Mouse (Mus musculus): Measurements from ENCODE around the gene Myo1b.

GRCm38 (mm10) chr1:51947116-51947515 lies 31.2 kb upstream of the Myo1b start:
- TF ChIP-seq ZMIZ1 (IDR thresholded peaks at IDR 0.05; ENCODE audit: low read depth, low read length), result no peak
- no peak for TF ChIP-seq CTCF (IDR thresholded peaks at IDR 0.05 in 2 of 3, conservative IDR thresholded peaks at IDR 0.05 in 1 of 3; ENCODE audit: control insufficient read depth in 1 of 3, insufficient read depth in 1 of 3, low read depth in 2 of 3, low read length in 3 of 3, poor library complexity in 1 of 3, severe bottlenecking in 1 of 3)
- no peak for TF ChIP-seq POLR2A (IDR thresholded peaks at IDR 0.05; ENCODE audit: control insufficient read depth in 1 of 2, insufficient read depth in 1 of 2, low read depth in 1 of 2, low read length in 2 of 2, poor library complexity in 1 of 2)
- no peak for TF ChIP-seq POLR2AphosphoS5 (IDR thresholded peaks at IDR 0.05; ENCODE audit: borderline replicate concordance, low read depth, low read length)
- TF ChIP-seq TBP (IDR thresholded peaks at IDR 0.05; ENCODE audit: low read depth, low read length), result no peak
- no peak for TF ChIP-seq NELFE (IDR thresholded peaks at IDR 0.05; ENCODE audit: low read depth, low read length)

Data from MEL (cell line).